Mouse (Mus musculus) c-Kit-positive CD71-positive TER-119-negative erythroid progenitor cells, embryonic 14.5 days (primary cell): ENCODE measurements around the gene Sh2b1.

Experiments
- DNase-seq: peaks from one replicate; pipeline ENCODE4 v3.0.0-alpha.2; 2013; ENCODE audit warnings: low read depth

The Sh2b1 gene

GRCm38 (mm10) chr7:126474486-126474955, 703 bp downstream of the Sh2b1 start:
- no peak for DNase-seq

GRCm38 (mm10) chr7:126473470-126474086, 1.6 kb downstream of the Sh2b1 start:
- DNase-seq = no peak

GRCm38 (mm10) chr7:126472713-126473112, 2.5 kb downstream of the Sh2b1 start:
- no peak for DNase-seq

- no peak for DNase-seq
Measured at GRCm38 (mm10) chr7:126472306-126472705, 2.9 kb downstream of the Sh2b1 start.

- DNase-seq = no peak
Measured at GRCm38 (mm10) chr7:126471853-126472252, 3.4 kb downstream of the Sh2b1 start.

GRCm38 (mm10) chr7:126471361-126471760, 3.9 kb downstream of the Sh2b1 start:
- DNase-seq = no peak

- DNase-seq = no peak
Measured at GRCm38 (mm10) chr7:126470077-126470476, 5.1 kb downstream of the Sh2b1 start.

GRCm38 (mm10) chr7:126467834-126468627, 7.2 kb downstream of the Sh2b1 start:
- no peak for DNase-seq

- DNase-seq = peak; percentile 59
Measured at GRCm38 (mm10) chr7:126467271-126467670, 8.0 kb downstream of the Sh2b1 start.

GRCm38 (mm10) chr7:126466707-126467106, 8.5 kb downstream of the Sh2b1 start:
- DNase-seq = no peak

- no peak for DNase-seq
Measured at GRCm38 (mm10) chr7:126466116-126466515, 9.1 kb downstream of the Sh2b1 start.

GRCm38 (mm10) chr7:126465246-126466030, 9.8 kb downstream of the Sh2b1 start:
- DNase-seq = no peak

GRCm38 (mm10) chr7:126464836-126465235, 10.4 kb downstream of the Sh2b1 start:
- no peak for DNase-seq

GRCm38 (mm10) chr7:126464121-126464520, 11.1 kb downstream of the Sh2b1 start:
- no peak for DNase-seq

- DNase-seq = no peak
Measured at GRCm38 (mm10) chr7:126463547-126463946, 11.7 kb downstream of the Sh2b1 start.

GRCm38 (mm10) chr7:126463004-126463403, 12.2 kb downstream of the Sh2b1 start, which contains the start of gene Atp2a1:
TSS of gene Atp2a1 (minus strand) at chr7:126463108.
- DNase-seq = no peak

GRCm38 (mm10) chr7:126461626-126462025, 13.6 kb downstream of the Sh2b1 start:
- DNase-seq = no peak

- DNase-seq = no peak
Measured at GRCm38 (mm10) chr7:126460623-126461399, 14.4 kb downstream of the Sh2b1 start.

- no peak for DNase-seq
Measured at GRCm38 (mm10) chr7:126458844-126459618, 16.2 kb downstream of the Sh2b1 start.

GRCm38 (mm10) chr7:126458225-126458624, 17.0 kb downstream of the Sh2b1 start:
- DNase-seq = no peak
